Mouse (Mus musculus): ENCODE data around the gene Vmp1. TPM values are rescaled to one million over a fixed set of nuclear protein-coding genes. Genes with fewer than 3 reads are reported as not detected.

The Vmp1 gene
- polyA plus RNA-seq, 1 experiment: 30.0 TPM

DNA sequence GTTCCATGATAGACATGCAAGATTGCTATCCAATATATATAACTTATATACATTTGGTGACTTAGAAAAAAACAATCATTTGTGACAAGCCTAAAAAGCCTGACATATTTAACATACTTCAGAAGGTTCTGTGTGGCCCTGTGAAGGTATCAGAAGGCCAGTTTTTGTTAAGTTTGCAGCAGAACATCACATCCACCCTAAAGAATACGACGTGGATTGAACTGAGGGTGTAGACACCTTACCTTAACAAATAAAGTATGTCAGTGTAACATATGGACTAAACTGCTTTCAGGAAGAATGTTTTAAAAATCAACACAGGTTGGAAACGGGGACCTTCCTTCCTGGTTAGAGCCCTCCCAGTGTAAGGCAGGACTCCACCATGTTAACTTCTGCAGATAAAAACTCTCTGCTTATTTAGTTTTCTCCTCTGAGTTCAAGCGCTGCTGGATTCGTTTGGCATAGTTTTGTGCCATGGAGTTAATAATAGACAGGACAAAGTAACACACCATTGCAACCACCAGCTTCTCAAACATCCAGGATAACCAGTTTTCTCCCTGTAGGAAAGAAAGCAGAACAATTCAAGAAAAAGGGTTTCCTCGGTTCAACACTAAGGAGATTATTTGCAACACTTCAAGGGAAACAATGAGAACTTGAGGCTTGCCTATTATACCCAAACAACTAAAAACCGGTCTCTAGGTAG, 98.6 kb downstream of the Vmp1 start:
- H3K27me3 ChIP-seq (ENCODE audit: control insufficient read depth, insufficient read depth, low read length): no peaks in the 10 kb centered on the region
- 0 out of 2 replicates have a peak, but pooled peaks cover 2% of the 10 kb centered on the region for H3K36me3 ChIP-seq (ENCODE audit: control insufficient read depth, insufficient read depth, low read length)
- peak overlapping the region; percentile 87 for H3K27ac ChIP-seq (ENCODE audit: insufficient read depth, low read length)
- DNase-seq (ENCODE audit: low read depth in 1 of 2, low spot score in 2 of 2): no peak
- 11% methylated on average over 7 of the region's 7 CpGs for WGBS
- peak overlapping the region; percentile 57 for H3K4me3 ChIP-seq (ENCODE audit: extremely low read depth, insufficient read depth, insufficient read length)
- H3K4me1 ChIP-seq (ENCODE audit: control insufficient read depth, insufficient read depth, insufficient read length): peaks cover 15% of the 10 kb centered on the region; the same call in 1 of the 2 replicates
- no peak for TF ChIP-seq CTCF (IDR thresholded peaks at IDR 0.05; ENCODE audit: extremely low read depth, insufficient read depth, insufficient read length, insufficient replicate concordance)

GRCm38 (mm10) chr11:86583990-86584897, 99.4 kb downstream of the Vmp1 start:
- DNase-seq (ENCODE audit: low read depth in 1 of 2, low spot score in 2 of 2): no peak
- H3K27ac ChIP-seq (ENCODE audit: insufficient read depth, low read length): peak overlapping the region; percentile 27
- H3K36me3 ChIP-seq (ENCODE audit: control insufficient read depth, insufficient read depth, low read length): 0 out of 2 replicates have a peak, but pooled peaks cover 2% of the 10 kb centered on the region
- no peaks in the 10 kb centered on the region for H3K27me3 ChIP-seq (ENCODE audit: control insufficient read depth, insufficient read depth, low read length)
- peaks cover 21% of the 10 kb centered on the region for H3K4me1 ChIP-seq (ENCODE audit: control insufficient read depth, insufficient read depth, insufficient read length)
- WGBS: 36% methylated on average over 14 of the region's 14 CpGs
- no peak for TF ChIP-seq POLR2A (IDR thresholded peaks at IDR 0.05; ENCODE audit: low read depth, low read length)
- TF ChIP-seq CTCF (IDR thresholded peaks at IDR 0.05; ENCODE audit: extremely low read depth, insufficient read depth, insufficient read length, insufficient replicate concordance): no peak
- peak overlapping the region; percentile 15; the same call in 1 of the 2 replicates for H3K4me3 ChIP-seq (ENCODE audit: extremely low read depth, insufficient read depth, insufficient read length)

- WGBS: 80% methylated on average over 3 of the region's 3 CpGs
- 0 out of 2 replicates have a peak, but pooled peaks cover 2% of the 10 kb centered on the region for H3K36me3 ChIP-seq (ENCODE audit: control insufficient read depth, insufficient read depth, low read length)
- H3K4me1 ChIP-seq (ENCODE audit: control insufficient read depth, insufficient read depth, insufficient read length): peaks cover 26% of the 10 kb centered on the region
- H3K4me3 ChIP-seq (ENCODE audit: extremely low read depth, insufficient read depth, insufficient read length): no peak overlapping the region
- H3K27me3 ChIP-seq (ENCODE audit: control insufficient read depth, insufficient read depth, low read length): no peaks in the 10 kb centered on the region
- H3K27ac ChIP-seq (ENCODE audit: insufficient read depth, low read length): no peak overlapping the region
- DNase-seq (ENCODE audit: low read depth in 1 of 2, low spot score in 2 of 2): no peak
- no peak for TF ChIP-seq CTCF (IDR thresholded peaks at IDR 0.05; ENCODE audit: extremely low read depth, insufficient read depth, insufficient read length, insufficient replicate concordance)
- no peak for TF ChIP-seq POLR2A (IDR thresholded peaks at IDR 0.05; ENCODE audit: low read depth, low read length)
These were observed 100.3 kb downstream of the Vmp1 start for GRCm38 (mm10) chr11:86583313-86583825.

DNA sequence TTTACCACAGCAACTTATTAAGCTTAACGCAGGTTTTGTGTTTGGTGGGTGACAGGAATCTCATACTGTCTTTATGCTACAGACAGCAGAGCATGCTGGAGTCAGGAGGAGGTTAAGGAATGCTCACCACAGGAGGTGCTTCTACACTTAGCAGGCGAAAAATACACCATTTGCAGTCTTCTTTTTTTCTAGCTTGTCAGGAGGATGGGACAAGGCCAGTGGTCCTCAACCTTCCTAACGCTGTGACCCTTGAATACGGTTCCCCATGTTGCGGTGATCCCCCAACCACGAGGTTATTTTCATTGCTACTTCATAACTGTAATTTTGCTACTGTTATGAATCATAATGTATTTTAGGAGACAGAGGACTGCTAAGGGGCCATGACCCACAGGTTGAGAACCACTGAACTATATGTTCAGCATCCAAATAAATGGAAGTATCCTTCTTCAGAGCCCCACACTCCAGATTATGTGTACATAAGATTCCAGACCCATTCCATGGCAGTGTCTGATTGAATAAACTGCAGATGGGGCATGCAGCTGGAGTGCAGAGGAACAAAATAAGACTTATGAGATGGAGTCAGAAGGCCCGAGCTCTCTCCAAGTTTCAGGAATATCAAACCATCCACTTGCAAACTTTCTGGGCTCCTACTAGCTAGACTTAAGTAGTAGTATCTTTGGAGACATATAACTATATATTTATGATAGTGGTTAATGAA, 100.9 kb downstream of the Vmp1 start:
- DNase-seq (ENCODE audit: low read depth in 1 of 2, low spot score in 2 of 2): no peak
- H3K36me3 ChIP-seq (ENCODE audit: control insufficient read depth, insufficient read depth, low read length): 0 out of 2 replicates have a peak, but pooled peaks cover 2% of the 10 kb centered on the region
- H3K4me1 ChIP-seq (ENCODE audit: control insufficient read depth, insufficient read depth, insufficient read length): peaks cover 27% of the 10 kb centered on the region
- 72% methylated on average over 7 of the region's 7 CpGs for WGBS
- peak overlapping the region; percentile 93 for H3K27ac ChIP-seq (ENCODE audit: insufficient read depth, low read length)
- no peaks in the 10 kb centered on the region for H3K27me3 ChIP-seq (ENCODE audit: control insufficient read depth, insufficient read depth, low read length)
- H3K4me3 ChIP-seq (ENCODE audit: extremely low read depth, insufficient read depth, insufficient read length): no peak overlapping the region
- TF ChIP-seq POLR2A (IDR thresholded peaks at IDR 0.05; ENCODE audit: low read depth, low read length) (no peak), CTCF (IDR thresholded peaks at IDR 0.05; ENCODE audit: extremely low read depth, insufficient read depth, insufficient read length, insufficient replicate concordance) (no peak)

DNA sequence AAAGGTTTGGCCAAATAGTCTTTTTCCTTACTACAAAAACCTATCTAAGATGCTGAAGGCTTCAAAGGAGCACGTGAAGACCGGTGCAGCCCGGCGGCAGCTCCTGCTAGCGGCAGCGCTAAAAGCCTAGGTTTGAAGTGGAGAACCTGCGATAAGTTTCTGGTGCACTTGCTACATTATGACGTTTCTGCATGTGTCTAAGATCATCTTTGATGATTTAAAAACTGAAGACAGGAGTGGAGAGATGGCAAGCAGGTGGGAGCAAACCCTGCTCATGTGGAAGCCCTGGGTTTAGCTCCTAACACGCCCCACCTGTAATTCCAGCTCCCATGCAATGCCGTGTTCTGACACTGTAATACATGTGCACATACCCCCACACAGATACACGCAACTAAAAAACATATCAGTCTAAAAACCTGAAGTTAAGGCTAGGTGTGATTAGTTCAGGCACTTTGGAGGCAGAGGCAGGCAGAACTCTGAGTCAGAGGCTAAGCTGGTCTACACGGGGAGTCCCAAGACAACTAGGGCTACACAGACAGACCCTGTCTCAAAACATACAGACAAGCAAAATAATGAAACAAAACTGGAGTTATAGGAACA, 101.6 kb downstream of the Vmp1 start:
- H3K4me1 ChIP-seq (ENCODE audit: control insufficient read depth, insufficient read depth, insufficient read length): peaks cover 34% of the 10 kb centered on the region
- TF ChIP-seq CTCF (IDR thresholded peaks at IDR 0.05; ENCODE audit: extremely low read depth, insufficient read depth, insufficient read length, insufficient replicate concordance) (no peak), POLR2A (IDR thresholded peaks at IDR 0.05; ENCODE audit: low read depth, low read length) (0 out of 2 replicates have a peak, but pooled peaks have one; percentile 2)
- peak overlapping the region; percentile 93 for H3K27ac ChIP-seq (ENCODE audit: insufficient read depth, low read length)
- DNase-seq (ENCODE audit: low read depth in 1 of 2, low spot score in 2 of 2): no peak
- 42% methylated on average over 12 of the region's 12 CpGs for WGBS
- no peaks in the 10 kb centered on the region for H3K27me3 ChIP-seq (ENCODE audit: control insufficient read depth, insufficient read depth, low read length)
- 0 out of 2 replicates have a peak, but pooled peaks cover 2% of the 10 kb centered on the region for H3K36me3 ChIP-seq (ENCODE audit: control insufficient read depth, insufficient read depth, low read length)
- no peak overlapping the region for H3K4me3 ChIP-seq (ENCODE audit: extremely low read depth, insufficient read depth, insufficient read length)

GRCm38 (mm10) chr11:86581250-86581753, 102.3 kb downstream of the Vmp1 start:
- TF ChIP-seq CTCF (IDR thresholded peaks at IDR 0.05; ENCODE audit: extremely low read depth, insufficient read depth, insufficient read length, insufficient replicate concordance) (no peak), POLR2A (IDR thresholded peaks at IDR 0.05; ENCODE audit: low read depth, low read length) (peak; percentile 82)
- H3K4me1 ChIP-seq (ENCODE audit: control insufficient read depth, insufficient read depth, insufficient read length): peaks cover 40% of the 10 kb centered on the region
- peak overlapping the region; percentile 93 for H3K27ac ChIP-seq (ENCODE audit: insufficient read depth, low read length)
- no peaks in the 10 kb centered on the region for H3K27me3 ChIP-seq (ENCODE audit: control insufficient read depth, insufficient read depth, low read length)
- 0 out of 2 replicates have a peak, but pooled peaks cover 2% of the 10 kb centered on the region for H3K36me3 ChIP-seq (ENCODE audit: control insufficient read depth, insufficient read depth, low read length)
- peak overlapping the region; percentile 53 for H3K4me3 ChIP-seq (ENCODE audit: extremely low read depth, insufficient read depth, insufficient read length)
- DNase-seq (ENCODE audit: low read depth in 1 of 2, low spot score in 2 of 2): peak; percentile 26 to 64
- WGBS: under 1% methylated on average over 11 of the region's 11 CpGs
